Mouse (Mus musculus): Measurements from ENCODE around the gene Myo10. TPM values are rescaled to one million over a fixed set of nuclear protein-coding genes. Genes with fewer than 3 reads are reported as not detected.

Myo10 gene
- polyA plus RNA-seq, 1 experiment from 2014 or later = 28.4 TPM

GRCm38 (mm10) chr15:25682953-25683507 lies 60.7 kb downstream of the Myo10 start:
- Histone ChIP-seq H3K4me2 (no peak overlapping the region), H3K36me3 (no peaks in the 10 kb centered on the region), H3K4me1 (peaks cover 29% of the 10 kb centered on the region), H3K4me3 (no peak overlapping the region), H3K27ac (no peak overlapping the region), H3K27me3 (no peaks in the 10 kb centered on the region), H3K9me3 (no peaks in the 10 kb centered on the region), H3K9ac (no peak overlapping the region)
- no peak for ATAC-seq (ENCODE audit: insufficient number of reproducible peaks, low FRiP score, low TSS enrichment, low read depth)
- 51% methylated on average over 13 of the region's 13 CpGs for WGBS

- ATAC-seq (ENCODE audit: insufficient number of reproducible peaks, low FRiP score, low TSS enrichment, low read depth) = no peak; the same call in 1 of the 2 replicates
- Histone ChIP-seq H3K27me3 (no peaks in the 10 kb centered on the region), H3K4me3 (no peak overlapping the region), H3K36me3 (no peaks in the 10 kb centered on the region), H3K9me3 (no peaks in the 10 kb centered on the region), H3K4me2 (no peak overlapping the region), H3K4me1 (peaks cover 12% of the 10 kb centered on the region), H3K9ac (no peak overlapping the region), H3K27ac (peak overlapping the region; percentile 71)
- 55% methylated on average over 9 of the region's 9 CpGs for WGBS
These were observed 62.9 kb downstream of the Myo10 start for GRCm38 (mm10) chr15:25685186-25685585.

- Histone ChIP-seq H3K4me2 (no peak overlapping the region), H3K4me3 (no peak overlapping the region), H3K27ac (no peak overlapping the region), H3K36me3 (no peaks in the 10 kb centered on the region), H3K4me1 (peaks cover 21% of the 10 kb centered on the region), H3K27me3 (no peaks in the 10 kb centered on the region), H3K9ac (no peak overlapping the region), H3K9me3 (no peaks in the 10 kb centered on the region)
- 63% methylated on average over 9 of the region's 9 CpGs for WGBS
- ATAC-seq (ENCODE audit: insufficient number of reproducible peaks, low FRiP score, low TSS enrichment, low read depth) = no peak; the same call in 1 of the 2 replicates
These were observed 66.3 kb downstream of the Myo10 start for GRCm38 (mm10) chr15:25688424-25689283.

- no peak overlapping the region for H3K4me3 ChIP-seq
- H3K9me3 ChIP-seq = no peaks in the 10 kb centered on the region
- H3K27me3 ChIP-seq = no peaks in the 10 kb centered on the region
- WGBS = 83% methylated on average over 8 of the region's 8 CpGs
- H3K9ac ChIP-seq = no peak overlapping the region
- no peak overlapping the region for H3K27ac ChIP-seq
- H3K4me2 ChIP-seq = no peak overlapping the region
- peak; percentile 31; the same call in 1 of the 2 replicates for ATAC-seq (ENCODE audit: insufficient number of reproducible peaks, low FRiP score, low TSS enrichment, low read depth)
- peaks cover 25% of the 10 kb centered on the region for H3K4me1 ChIP-seq
- H3K36me3 ChIP-seq = no peaks in the 10 kb centered on the region
These were observed 67.2 kb downstream of the Myo10 start for GRCm38 (mm10) chr15:25689477-25689876.

- Histone ChIP-seq H3K27ac (no peak overlapping the region), H3K27me3 (no peaks in the 10 kb centered on the region), H3K4me1 (peaks cover 25% of the 10 kb centered on the region), H3K9me3 (no peaks in the 10 kb centered on the region), H3K4me2 (no peak overlapping the region), H3K4me3 (no peak overlapping the region), H3K36me3 (no peaks in the 10 kb centered on the region), H3K9ac (no peak overlapping the region)
- 78% methylated on average over 15 of the region's 15 CpGs for WGBS
- ATAC-seq (ENCODE audit: insufficient number of reproducible peaks, low FRiP score, low TSS enrichment, low read depth) = no peak
These were observed 67.9 kb downstream of the Myo10 start for GRCm38 (mm10) chr15:25690066-25690745.

- Histone ChIP-seq H3K4me1 (peaks cover 30% of the 10 kb centered on the region), H3K9me3 (no peaks in the 10 kb centered on the region), H3K9ac (no peak overlapping the region), H3K36me3 (no peaks in the 10 kb centered on the region), H3K27ac (no peak overlapping the region), H3K27me3 (no peaks in the 10 kb centered on the region), H3K4me2 (no peak overlapping the region), H3K4me3 (no peak overlapping the region)
- WGBS = 87% methylated on average over 4 of the region's 4 CpGs
- no peak for ATAC-seq (ENCODE audit: insufficient number of reproducible peaks, low FRiP score, low TSS enrichment, low read depth)
These were observed 68.4 kb downstream of the Myo10 start for GRCm38 (mm10) chr15:25690746-25691105.

GRCm38 (mm10) chr15:25692254-25692950 lies 70.1 kb downstream of the Myo10 start:
- ATAC-seq (ENCODE audit: insufficient number of reproducible peaks, low FRiP score, low TSS enrichment, low read depth) = no peak
- Histone ChIP-seq H3K4me3 (no peak overlapping the region), H3K9me3 (no peaks in the 10 kb centered on the region), H3K27ac (peak overlapping the region; percentile 58; the same call in 1 of the 2 replicates), H3K27me3 (no peaks in the 10 kb centered on the region), H3K4me2 (no peak overlapping the region), H3K36me3 (no peaks in the 10 kb centered on the region), H3K9ac (no peak overlapping the region), H3K4me1 (peaks cover 30% of the 10 kb centered on the region)
- WGBS = 51% methylated on average over 21 of the region's 21 CpGs

- H3K27ac ChIP-seq = peak overlapping the region; percentile 58
- peaks cover 31% of the 10 kb centered on the region for H3K4me1 ChIP-seq
- no peak for ATAC-seq (ENCODE audit: insufficient number of reproducible peaks, low FRiP score, low TSS enrichment, low read depth)
- H3K4me3 ChIP-seq = no peak overlapping the region
- H3K9me3 ChIP-seq = no peaks in the 10 kb centered on the region
- 66% methylated on average over 11 of the region's 11 CpGs for WGBS
- H3K9ac ChIP-seq = no peak overlapping the region
- H3K4me2 ChIP-seq = no peak overlapping the region
- H3K36me3 ChIP-seq = no peaks in the 10 kb centered on the region
- no peaks in the 10 kb centered on the region for H3K27me3 ChIP-seq
These were observed 71.4 kb downstream of the Myo10 start for GRCm38 (mm10) chr15:25693708-25694107.

- Histone ChIP-seq H3K9ac (no peak overlapping the region), H3K27ac (no peak overlapping the region), H3K36me3 (no peaks in the 10 kb centered on the region), H3K4me2 (no peak overlapping the region), H3K27me3 (no peaks in the 10 kb centered on the region), H3K4me1 (peaks cover 39% of the 10 kb centered on the region), H3K9me3 (no peaks in the 10 kb centered on the region), H3K4me3 (no peak overlapping the region)
- WGBS = 96% methylated on average over 4 of the region's 4 CpGs
- no peak for ATAC-seq (ENCODE audit: insufficient number of reproducible peaks, low FRiP score, low TSS enrichment, low read depth)
These were observed 72.4 kb downstream of the Myo10 start for GRCm38 (mm10) chr15:25694749-25695148.

- Histone ChIP-seq H3K36me3 (no peaks in the 10 kb centered on the region), H3K27me3 (no peaks in the 10 kb centered on the region), H3K9me3 (no peaks in the 10 kb centered on the region), H3K4me3 (no peak overlapping the region), H3K9ac (no peak overlapping the region), H3K4me2 (no peak overlapping the region), H3K4me1 (peaks cover 39% of the 10 kb centered on the region), H3K27ac (no peak overlapping the region)
- 93% methylated on average over 3 of the region's 3 CpGs for WGBS
- no peak for ATAC-seq (ENCODE audit: insufficient number of reproducible peaks, low FRiP score, low TSS enrichment, low read depth)
These were observed 72.9 kb downstream of the Myo10 start for GRCm38 (mm10) chr15:25695253-25695652.

GRCm38 (mm10) chr15:25695883-25696282 lies 73.6 kb downstream of the Myo10 start:
- Histone ChIP-seq H3K9ac (no peak overlapping the region), H3K9me3 (no peaks in the 10 kb centered on the region), H3K4me2 (no peak overlapping the region), H3K27ac (0 out of 2 replicates have a peak overlapping the region, but pooled peaks have one; percentile 27), H3K4me3 (no peak overlapping the region), H3K36me3 (no peaks in the 10 kb centered on the region), H3K27me3 (no peaks in the 10 kb centered on the region), H3K4me1 (peaks cover 39% of the 10 kb centered on the region)
- 61% methylated on average over 7 of the region's 7 CpGs for WGBS
- no peak for ATAC-seq (ENCODE audit: insufficient number of reproducible peaks, low FRiP score, low TSS enrichment, low read depth)
